Mouse (Mus musculus) forebrain, embryonic 12.5 days (tissue): ENCODE measurements around the gene Mctp2. TPM values are rescaled to one million over a fixed set of nuclear protein-coding genes. Genes with fewer than 3 reads are reported as not detected.

Source experiments
- ATAC-seq: fragments of 200-750 bp; cut with Nextera tagmentation; 2 replicates; pipeline ENCODE4 v1.8.0; 2017; ENCODE audit warnings: moderate TSS enrichment; ENCODE audit not compliant: low FRiP score
- H3K27ac ChIP-seq: fragments of 300-500 bp; sonication (generic); 2 replicates; pipeline ENCODE4 v1.5.1; 2016; ENCODE audit warnings: mild to moderate bottlenecking
- H3K27me3 ChIP-seq: fragments of 300-500 bp; sonication (generic); 2 replicates; pipeline ENCODE4 v1.6.1; 2016; ENCODE audit warnings: mild to moderate bottlenecking
- H3K36me3 ChIP-seq: fragments of 300-500 bp; sonication (generic); replicated peaks from 2 replicates; pipeline ENCODE4 v1.6.1; 2016; ENCODE audit warnings: mild to moderate bottlenecking
- H3K4me1 ChIP-seq: fragments of 300-500 bp; sonication (generic); 2 replicates; pipeline ENCODE4 v1.6.1; 2016
- H3K4me2 ChIP-seq: fragments of 300-500 bp; sonication (generic); 2 replicates; pipeline ENCODE4 v1.6.1; 2016; ENCODE audit warnings: mild to moderate bottlenecking, moderate library complexity
- H3K4me3 ChIP-seq: fragments of 300-500 bp; sonication (generic); replicated peaks from 2 replicates; pipeline ENCODE4 v1.5.1; 2016; ENCODE audit warnings: mild to moderate bottlenecking
- H3K9ac ChIP-seq: fragments of 300-500 bp; sonication (generic); 2 replicates; pipeline ENCODE4 v1.6.1; 2016; ENCODE audit warnings: mild to moderate bottlenecking
- H3K9me3 ChIP-seq: fragments of 300-500 bp; sonication (generic); 2 replicates; pipeline ENCODE4 v1.6.1; 2016
- WGBS: fragments of 180-500 bp; shearing (Covaris S2); methylation state at CpG from one replicate; pipeline ENCODE4 v1.1.7; 2016; 5-methylcytosine and 5-hydroxymethylcytosine counted together
- polyA plus RNA-seq: library from polyadenylated mRNA; unstranded; fragments of >200 nt; fragmentation: Nextera tagmentation; extraction: Ambion mirVana; gene quantifications from 2 replicates; pipeline ENCODE4 v1.2.1, GENCODE M21; 2016

Gene Mctp2
- polyA plus RNA-seq, result 0.22 and 0.63 TPM in 2 replicates

DNA sequence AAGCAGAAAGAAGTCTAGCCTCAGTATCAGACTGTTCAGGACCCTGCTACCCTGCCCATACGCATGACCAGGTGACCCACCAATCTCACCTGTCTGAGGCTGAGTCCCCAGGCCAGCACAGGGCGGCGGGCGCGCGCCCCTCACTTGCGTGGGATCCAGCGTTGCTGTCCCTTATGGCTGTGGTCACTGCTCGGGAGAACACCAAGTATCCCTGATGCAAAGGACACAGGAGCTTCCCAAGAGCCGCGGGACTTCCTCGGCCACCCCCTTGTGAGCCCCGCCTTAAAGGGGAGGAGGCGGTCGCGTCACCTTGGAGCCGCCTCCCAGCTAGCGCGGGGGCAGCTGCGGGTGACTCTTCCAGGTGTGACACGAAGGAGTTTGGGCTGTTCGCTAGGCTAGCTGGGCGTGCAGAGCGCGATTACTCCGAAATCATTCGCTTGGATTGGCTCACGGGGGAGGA, at the start of gene Mctp2:
Gene Mctp2 (minus strand): TSS at position 227 of the 460 bp plus-strand sequence.
- Histone ChIP-seq H3K27me3 (peaks cover 31% of the 10 kb centered on the region), H3K9ac (peak within 1 kb of the TSS; percentile 44; the same call in 1 of the 2 replicates), H3K4me1 (peaks cover 14% of the 10 kb centered on the region), H3K27ac (no peak within 1 kb of the TSS), H3K9me3 (no peaks in the 10 kb centered on the region), H3K4me2 (peak within 1 kb of the TSS; percentile 97), H3K36me3 (no peaks in the 10 kb centered on the region), H3K4me3 (peak within 1 kb of the TSS; percentile 50)
- under 1% methylated on average over 28 of the region's 28 CpGs for WGBS
- peak; percentile 63 for ATAC-seq

DNA sequence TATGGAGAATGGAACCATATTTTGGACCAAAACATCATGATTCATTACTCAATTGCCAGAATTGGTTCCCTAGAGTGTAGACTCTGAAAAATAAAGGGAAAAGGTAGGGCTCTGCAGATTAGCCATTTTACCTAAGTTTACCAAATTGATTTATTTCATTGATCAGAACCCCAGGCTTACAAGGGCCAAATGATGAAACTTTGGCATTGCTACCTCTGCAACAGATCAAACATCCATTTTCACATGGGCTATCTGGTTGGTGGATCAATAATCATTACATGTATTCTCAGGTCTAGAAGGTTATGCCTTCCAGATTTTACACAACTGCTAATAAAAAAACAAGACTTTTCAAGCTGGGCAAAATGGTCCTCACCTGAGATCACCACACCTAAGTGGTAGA, 39.5 kb upstream of the Mctp2 start:
- no peak overlapping the region for H3K4me3 ChIP-seq
- no peaks in the 10 kb centered on the region for H3K4me1 ChIP-seq
- H3K4me2 ChIP-seq, result no peak overlapping the region
- no peaks in the 10 kb centered on the region for H3K9me3 ChIP-seq
- no peak overlapping the region for H3K27ac ChIP-seq
- ATAC-seq, result no peak
- H3K27me3 ChIP-seq, result no peaks in the 10 kb centered on the region
- no peak overlapping the region for H3K9ac ChIP-seq
- no peaks in the 10 kb centered on the region for H3K36me3 ChIP-seq

DNA sequence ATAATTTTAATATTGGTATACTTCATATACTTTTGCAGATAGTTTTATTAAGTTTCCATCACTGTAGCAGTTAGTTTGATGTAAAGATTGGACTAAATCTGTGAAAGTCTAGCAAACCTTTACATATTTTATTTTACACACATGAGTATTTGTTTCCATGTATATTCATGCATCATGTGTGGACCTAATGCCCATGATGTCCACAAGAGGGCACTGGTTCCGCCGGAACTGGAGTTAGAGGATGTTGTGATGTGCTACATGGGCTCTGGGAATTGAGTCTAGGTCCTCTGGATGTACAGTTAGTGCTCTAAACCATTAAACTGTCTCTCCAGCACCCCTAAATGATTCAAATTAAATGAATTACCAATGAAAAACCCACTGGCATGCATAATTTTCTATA, 37.3 kb upstream of the Mctp2 start:
- Histone ChIP-seq H3K27ac (no peak overlapping the region), H3K4me2 (no peak overlapping the region), H3K27me3 (no peaks in the 10 kb centered on the region), H3K4me3 (no peak overlapping the region), H3K4me1 (no peaks in the 10 kb centered on the region), H3K9me3 (no peaks in the 10 kb centered on the region), H3K9ac (no peak overlapping the region), H3K36me3 (no peaks in the 10 kb centered on the region)
- ATAC-seq, result no peak
- 86% methylated on average over 2 of the region's 2 CpGs for WGBS

- 80% methylated on average over 2 of the region's 2 CpGs for WGBS
- no peak overlapping the region for H3K9ac ChIP-seq
- no peak overlapping the region for H3K4me3 ChIP-seq
- no peak overlapping the region for H3K27ac ChIP-seq
- no peaks in the 10 kb centered on the region for H3K36me3 ChIP-seq
- H3K4me1 ChIP-seq, result no peaks in the 10 kb centered on the region
- no peaks in the 10 kb centered on the region for H3K27me3 ChIP-seq
- no peak overlapping the region for H3K4me2 ChIP-seq
- ATAC-seq, result no peak
- H3K9me3 ChIP-seq, result no peaks in the 10 kb centered on the region
Observed at GRCm38 (mm10) chr7:72342822-72343221, 36.4 kb upstream of the Mctp2 start.

DNA sequence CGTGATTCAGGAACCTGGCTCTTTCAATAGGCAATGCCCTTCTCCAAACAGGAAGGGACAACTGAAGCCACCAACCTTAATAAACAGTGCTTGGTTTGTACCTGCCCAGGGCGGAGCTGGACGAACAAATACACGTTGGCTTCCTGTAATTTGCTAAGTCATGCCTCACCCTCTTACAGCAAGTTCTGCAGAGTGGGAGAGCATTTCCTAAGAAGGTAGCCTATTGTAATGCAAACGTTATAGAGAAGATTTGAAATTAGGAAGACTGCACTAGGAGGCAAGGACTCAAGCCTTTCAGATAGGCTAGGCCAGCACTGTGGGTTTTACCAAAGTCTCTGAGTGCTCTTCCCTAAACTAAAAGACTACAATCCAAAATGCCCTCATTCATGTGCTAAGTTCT, 19.6 kb upstream of the Mctp2 start:
- Histone ChIP-seq H3K27me3 (no peaks in the 10 kb centered on the region), H3K4me2 (no peak overlapping the region)
- ATAC-seq, result no peak

GRCm38 (mm10) chr7:72320906-72321305, 14.5 kb upstream of the Mctp2 start:
- Histone ChIP-seq H3K27me3 (no peaks in the 10 kb centered on the region), H3K4me3 (no peak overlapping the region), H3K9me3 (no peaks in the 10 kb centered on the region), H3K27ac (no peak overlapping the region), H3K4me2 (no peak overlapping the region), H3K36me3 (no peaks in the 10 kb centered on the region), H3K9ac (no peak overlapping the region), H3K4me1 (no peaks in the 10 kb centered on the region)
- 87% methylated on average over 4 of the region's 4 CpGs for WGBS
- no peak for ATAC-seq

More for the DNA sequence above, 19.6 kb upstream of the Mctp2 start:
- Histone ChIP-seq H3K4me1 (no peaks in the 10 kb centered on the region), H3K9me3 (no peaks in the 10 kb centered on the region), H3K4me3 (no peak overlapping the region), H3K27ac (no peak overlapping the region), H3K9ac (no peak overlapping the region), H3K36me3 (no peaks in the 10 kb centered on the region)
- WGBS, result 72% methylated on average over 5 of the region's 5 CpGs

DNA sequence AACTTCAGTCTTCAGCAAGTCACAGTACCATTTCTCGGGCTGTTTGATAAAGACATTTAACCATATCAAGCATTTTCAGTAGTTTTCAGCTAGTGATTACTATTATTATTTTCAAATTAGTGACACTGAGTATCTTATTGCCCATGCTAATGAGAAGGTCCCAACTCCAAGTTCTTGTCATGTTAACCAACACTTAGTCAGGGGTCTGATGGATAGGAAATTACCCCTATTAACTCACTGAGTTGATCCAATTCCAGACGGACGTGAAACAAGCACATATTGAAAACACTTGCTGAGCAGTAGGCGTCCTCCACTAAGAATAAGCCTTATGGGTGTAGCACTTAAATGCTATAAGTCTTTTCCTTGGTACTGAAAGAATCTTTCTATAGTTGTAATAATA, 14.0 kb upstream of the Mctp2 start:
- Histone ChIP-seq H3K9me3 (no peaks in the 10 kb centered on the region), H3K27ac (no peak overlapping the region), H3K4me1 (no peaks in the 10 kb centered on the region), H3K36me3 (no peaks in the 10 kb centered on the region), H3K9ac (no peak overlapping the region), H3K27me3 (no peaks in the 10 kb centered on the region), H3K4me3 (no peak overlapping the region), H3K4me2 (no peak overlapping the region)
- 71% methylated on average over 4 of the region's 4 CpGs for WGBS
- ATAC-seq, result no peak

GRCm38 (mm10) chr7:72314395-72315060, 8.1 kb upstream of the Mctp2 start:
- Histone ChIP-seq H3K36me3 (no peaks in the 10 kb centered on the region), H3K9ac (no peak overlapping the region), H3K4me1 (no peaks in the 10 kb centered on the region), H3K9me3 (no peaks in the 10 kb centered on the region), H3K27me3 (no peaks in the 10 kb centered on the region), H3K27ac (no peak overlapping the region), H3K4me2 (no peak overlapping the region), H3K4me3 (no peak overlapping the region)
- no peak for ATAC-seq
- 90% methylated on average over 9 of the region's 9 CpGs for WGBS

DNA sequence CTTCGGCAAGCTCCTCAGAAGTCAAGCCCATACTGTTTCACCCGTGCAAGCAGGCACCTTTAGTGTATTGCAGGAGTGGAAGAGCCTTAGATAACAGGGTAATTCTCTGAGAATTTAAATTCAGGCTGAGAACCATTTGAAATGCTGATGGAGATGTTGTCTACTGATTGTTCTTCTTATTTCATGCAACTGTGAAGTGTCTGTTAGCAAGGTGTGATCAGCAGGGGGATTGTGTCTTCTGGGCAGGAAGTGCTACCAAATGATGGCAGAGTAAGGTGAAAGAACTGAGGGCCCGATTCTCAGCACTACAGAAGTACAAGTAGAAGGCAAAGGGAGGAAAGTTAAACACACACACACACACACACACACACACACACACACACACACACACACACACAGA, 7.5 kb upstream of the Mctp2 start:
- no peak overlapping the region for H3K27ac ChIP-seq

GRCm38 (mm10) chr7:72311582-72311981, 5.2 kb upstream of the Mctp2 start:
- no peak overlapping the region for H3K27ac ChIP-seq
- H3K4me1 ChIP-seq, result peaks cover 4% of the 10 kb centered on the region
- ATAC-seq, result no peak
- 63% methylated on average over 8 of the region's 8 CpGs for WGBS
- no peak overlapping the region for H3K9ac ChIP-seq
- peaks cover 16% of the 10 kb centered on the region for H3K27me3 ChIP-seq
- H3K4me3 ChIP-seq, result no peak overlapping the region
- no peak overlapping the region for H3K4me2 ChIP-seq
- no peaks in the 10 kb centered on the region for H3K36me3 ChIP-seq
- no peaks in the 10 kb centered on the region for H3K9me3 ChIP-seq

More for the DNA sequence above, 7.5 kb upstream of the Mctp2 start:
- Histone ChIP-seq H3K27me3 (no peaks in the 10 kb centered on the region), H3K9me3 (no peaks in the 10 kb centered on the region), H3K4me1 (no peaks in the 10 kb centered on the region), H3K36me3 (no peaks in the 10 kb centered on the region), H3K9ac (no peak overlapping the region), H3K4me3 (no peak overlapping the region), H3K4me2 (no peak overlapping the region)
- WGBS, result 86% methylated on average over 3 of the region's 3 CpGs
- ATAC-seq, result no peak

- WGBS, result 64% methylated on average over 5 of the region's 5 CpGs
Observed at GRCm38 (mm10) chr7:72308078-72308477, 1.7 kb upstream of the Mctp2 start.

GRCm38 (mm10) chr7:72306847-72307246, 439 bp upstream of the Mctp2 start:
- Histone ChIP-seq H3K4me1 (peaks cover 14% of the 10 kb centered on the region), H3K27ac (no peak overlapping the region), H3K36me3 (no peaks in the 10 kb centered on the region), H3K9me3 (no peaks in the 10 kb centered on the region), H3K4me2 (peak overlapping the region; percentile 97), H3K4me3 (peak overlapping the region; percentile 50), H3K9ac (peak overlapping the region; percentile 44; the same call in 1 of the 2 replicates), H3K27me3 (peaks cover 31% of the 10 kb centered on the region)
- no peak for ATAC-seq
- WGBS, result 6% methylated on average over 6 of the region's 7 CpGs

More at GRCm38 (mm10) chr7:72308078-72308477, 1.7 kb upstream of the Mctp2 start:
- H3K27me3 ChIP-seq, result peaks cover 31% of the 10 kb centered on the region
- H3K9me3 ChIP-seq, result no peaks in the 10 kb centered on the region
- no peak overlapping the region for H3K27ac ChIP-seq
- H3K4me3 ChIP-seq, result no peak overlapping the region
- H3K36me3 ChIP-seq, result no peaks in the 10 kb centered on the region
- no peak overlapping the region for H3K9ac ChIP-seq
- H3K4me2 ChIP-seq, result no peak overlapping the region
- peaks cover 14% of the 10 kb centered on the region for H3K4me1 ChIP-seq
- no peak for ATAC-seq

DNA sequence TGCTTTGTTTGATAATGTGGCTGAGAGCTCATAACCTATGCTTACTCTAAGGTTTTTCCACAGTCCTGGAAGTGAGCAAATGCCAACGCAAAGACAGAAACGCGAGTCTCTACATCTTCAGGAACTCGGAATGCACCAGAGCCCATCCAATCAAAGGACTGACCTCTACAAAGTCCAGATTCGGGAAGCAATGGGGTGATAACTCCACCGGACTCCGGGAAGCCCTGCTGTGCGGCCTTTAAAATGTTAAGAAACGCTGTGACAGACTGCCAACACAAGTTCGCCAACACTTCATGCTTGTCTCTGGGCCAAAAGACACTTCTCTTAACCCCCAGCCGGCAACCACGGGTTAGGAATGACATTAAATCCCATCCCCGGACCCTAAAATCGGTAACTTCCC, 437 bp downstream of the Mctp2 start:
- ATAC-seq, result no peak
- Histone ChIP-seq H3K4me3 (peak overlapping the region; percentile 50), H3K9me3 (no peaks in the 10 kb centered on the region), H3K4me1 (peaks cover 14% of the 10 kb centered on the region), H3K4me2 (peak overlapping the region; percentile 97), H3K9ac (0 out of 2 replicates have a peak overlapping the region, but pooled peaks have one; percentile 44), H3K27ac (no peak overlapping the region), H3K27me3 (peaks cover 31% of the 10 kb centered on the region), H3K36me3 (no peaks in the 10 kb centered on the region)
- WGBS, result under 1% methylated on average over 14 of the region's 14 CpGs
